Mouse (Mus musculus) right cerebral cortex, postnatal 14 days (tissue): ENCODE measurements around the gene Tmem131l.

Experiments
- DNase-seq: peaks from one replicate; pipeline ENCODE4 v3.0.0; 2022

Gene Tmem131l

GRCm38 (mm10) chr3:84041739-84042138, 1.8 kb upstream of the Tmem131l start:
- DNase-seq, result no peak

DNA sequence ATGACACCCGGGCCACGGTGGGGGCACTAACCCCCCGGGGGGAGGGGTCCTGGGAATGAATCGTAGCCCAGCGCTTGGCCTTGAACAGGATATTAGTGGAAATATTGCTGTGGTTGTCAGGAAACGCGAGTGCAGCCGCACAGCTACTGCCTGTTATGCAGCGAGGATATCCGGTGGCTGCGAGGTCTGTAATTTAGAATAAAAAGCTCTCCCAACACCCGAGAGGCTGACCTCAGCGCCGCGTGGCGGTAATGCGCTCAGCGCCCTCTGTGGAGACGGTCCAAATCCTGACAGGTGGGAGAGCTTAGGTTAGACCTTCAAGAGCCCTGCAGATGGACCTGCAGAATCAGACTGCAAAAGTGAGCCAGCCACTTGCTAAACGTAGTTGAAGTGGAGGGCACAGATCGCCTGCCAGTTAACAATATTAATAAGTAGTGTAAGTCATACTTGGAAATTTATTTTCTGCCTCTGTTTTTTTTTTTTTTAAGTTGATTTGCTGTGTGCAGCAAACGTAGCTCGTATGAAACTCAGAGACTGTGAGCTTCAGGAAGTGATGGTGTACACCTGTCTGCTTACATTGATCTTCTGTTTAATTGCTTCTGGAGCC, 604 bp upstream of the Tmem131l start:
- peak; percentile 31 for DNase-seq

DNA sequence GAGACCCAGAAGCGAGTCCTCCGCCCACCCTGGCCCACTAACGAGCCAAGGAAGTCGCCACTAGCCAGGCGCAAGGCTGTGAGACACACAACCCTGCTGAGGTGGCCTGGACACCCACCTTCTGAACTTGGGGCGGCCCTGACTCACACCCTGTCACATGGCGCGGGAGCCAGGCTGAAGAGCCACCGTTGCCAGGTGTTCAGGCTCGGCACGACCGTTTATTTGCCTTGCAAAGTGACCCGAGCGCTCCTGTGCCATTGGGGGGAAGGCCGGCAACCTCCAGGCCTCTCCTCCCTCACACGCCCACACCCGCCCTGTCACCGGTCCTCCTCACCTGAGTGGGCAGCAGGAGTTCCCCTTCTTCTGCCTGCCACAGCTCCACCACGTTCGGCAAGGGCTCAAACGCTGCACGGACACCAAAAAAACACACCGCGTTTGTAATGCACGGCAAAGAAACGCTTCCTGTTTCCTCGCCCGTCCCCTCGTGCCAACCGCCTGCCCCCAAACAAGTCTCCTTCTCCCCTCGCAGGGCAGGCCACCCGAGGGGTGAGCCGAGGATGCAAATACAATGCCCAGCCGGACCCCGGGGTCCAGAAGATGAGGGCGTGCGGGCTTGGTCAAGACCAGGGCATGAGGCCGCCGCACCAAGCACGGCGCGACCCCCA, 862 bp downstream of the Tmem131l start:
- peak; percentile 26 for DNase-seq

- DNase-seq, result no peak
Observed at GRCm38 (mm10) chr3:84038126-84038525, 1.8 kb downstream of the Tmem131l start.

DNA sequence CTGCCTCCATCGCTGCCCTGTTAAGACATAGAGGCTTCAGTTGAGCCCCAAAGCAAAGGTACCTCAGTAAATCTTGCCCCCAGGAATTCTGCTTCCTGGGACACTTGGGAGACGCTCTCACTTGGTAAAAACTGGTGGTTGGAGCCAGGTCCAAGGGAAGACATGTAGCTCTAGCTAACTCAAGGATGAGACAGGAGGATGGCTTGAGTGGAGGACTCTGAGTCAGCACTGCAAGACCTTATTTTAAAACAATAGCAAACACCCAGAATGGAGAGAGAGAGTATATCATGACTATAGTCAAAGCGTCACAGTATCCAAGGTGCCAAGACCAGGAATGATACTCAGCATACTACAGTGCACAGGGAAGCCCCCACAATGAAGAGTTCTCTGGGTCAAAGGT, 2.4 kb downstream of the Tmem131l start:
- DNase-seq, result no peak

- no peak for DNase-seq
Observed at GRCm38 (mm10) chr3:84036866-84037265, 3.1 kb downstream of the Tmem131l start.

DNA sequence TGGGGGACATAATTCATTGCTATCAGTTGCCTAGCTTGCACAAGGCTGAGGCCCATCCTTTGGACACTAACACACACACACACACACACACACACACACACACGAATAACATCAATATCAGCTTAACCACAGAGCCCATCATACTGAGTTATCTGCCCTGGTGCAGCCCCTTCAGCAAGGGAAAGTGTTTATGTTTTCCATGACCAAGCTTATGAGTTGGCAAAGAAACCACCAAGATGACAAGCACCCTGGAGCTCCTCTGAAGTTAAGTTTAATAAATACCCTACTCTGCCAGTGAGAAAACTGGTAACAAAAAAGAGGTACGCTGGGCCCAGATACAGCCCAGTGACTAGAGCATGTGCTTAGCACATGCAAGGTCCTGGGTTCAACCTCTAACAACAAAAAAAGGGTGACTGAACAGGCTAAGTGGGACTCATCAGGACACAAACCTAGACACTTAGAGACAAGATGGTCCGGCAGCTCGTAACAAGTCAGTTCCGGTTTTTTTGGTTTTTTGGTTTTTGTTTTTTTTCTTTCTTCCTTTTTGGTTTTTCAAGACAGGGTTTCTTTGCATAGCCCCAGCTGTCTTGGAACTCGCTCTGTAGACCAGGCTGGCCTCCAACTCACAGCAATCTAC, 4.1 kb downstream of the Tmem131l start:
- DNase-seq, result no peak

DNA sequence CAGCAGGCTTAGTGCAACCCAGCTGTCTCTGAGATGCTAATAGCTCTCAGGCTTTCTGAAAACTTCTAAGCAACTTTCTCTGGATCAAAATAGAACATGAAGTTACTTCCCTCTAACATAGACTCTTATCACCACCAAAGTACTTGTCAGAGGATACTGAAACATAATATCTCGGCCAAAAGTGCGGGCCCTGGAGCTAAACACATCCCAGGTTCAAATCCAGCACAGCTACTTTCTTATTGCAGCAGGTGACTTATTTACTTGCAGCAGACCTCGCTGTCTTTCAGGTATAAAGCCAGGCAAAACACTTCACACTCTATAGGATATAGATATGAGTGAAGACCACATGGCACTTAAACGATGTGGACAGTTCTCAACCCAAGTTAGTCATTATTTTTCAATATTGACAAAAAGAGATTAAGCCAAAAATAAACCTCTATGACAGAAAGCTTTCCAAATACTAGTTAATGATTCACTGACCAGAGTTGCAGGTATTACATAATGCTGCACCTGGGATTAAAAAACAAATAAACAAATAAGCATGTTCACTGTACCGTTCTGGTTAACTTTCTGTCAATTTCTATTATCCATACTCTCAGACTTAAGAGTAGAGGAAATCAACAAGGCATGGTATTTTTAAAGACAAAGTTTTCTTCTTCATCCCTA, 5.7 kb downstream of the Tmem131l start:
- DNase-seq, result no peak

- no peak for DNase-seq
Observed at GRCm38 (mm10) chr3:84032933-84033730, 6.8 kb downstream of the Tmem131l start.

- DNase-seq, result no peak
Observed at GRCm38 (mm10) chr3:84032419-84032818, 7.6 kb downstream of the Tmem131l start.

DNA sequence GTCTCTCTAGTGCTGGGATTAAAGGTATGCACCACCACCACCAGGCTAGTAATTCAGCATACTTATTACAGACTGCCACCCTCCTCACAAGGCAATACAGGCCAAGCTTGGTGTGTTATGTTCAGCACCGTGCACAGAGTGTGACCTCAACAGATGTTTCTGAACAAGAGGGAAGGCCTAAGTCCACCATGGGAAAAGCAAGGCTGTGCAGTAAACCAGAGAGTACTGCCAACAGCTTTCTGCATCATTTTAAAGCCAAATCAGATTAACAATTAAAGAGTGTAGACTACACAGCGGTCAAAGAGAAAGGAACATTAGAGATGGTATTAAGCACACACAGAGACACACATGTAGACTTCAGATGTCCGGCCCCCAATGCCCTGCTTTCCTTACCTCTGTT, 8.8 kb downstream of the Tmem131l start:
- no peak for DNase-seq

GRCm38 (mm10) chr3:84028968-84029367, 11.0 kb downstream of the Tmem131l start:
- no peak for DNase-seq

- DNase-seq, result no peak
Observed at GRCm38 (mm10) chr3:84027691-84028159, 12.2 kb downstream of the Tmem131l start.

DNA sequence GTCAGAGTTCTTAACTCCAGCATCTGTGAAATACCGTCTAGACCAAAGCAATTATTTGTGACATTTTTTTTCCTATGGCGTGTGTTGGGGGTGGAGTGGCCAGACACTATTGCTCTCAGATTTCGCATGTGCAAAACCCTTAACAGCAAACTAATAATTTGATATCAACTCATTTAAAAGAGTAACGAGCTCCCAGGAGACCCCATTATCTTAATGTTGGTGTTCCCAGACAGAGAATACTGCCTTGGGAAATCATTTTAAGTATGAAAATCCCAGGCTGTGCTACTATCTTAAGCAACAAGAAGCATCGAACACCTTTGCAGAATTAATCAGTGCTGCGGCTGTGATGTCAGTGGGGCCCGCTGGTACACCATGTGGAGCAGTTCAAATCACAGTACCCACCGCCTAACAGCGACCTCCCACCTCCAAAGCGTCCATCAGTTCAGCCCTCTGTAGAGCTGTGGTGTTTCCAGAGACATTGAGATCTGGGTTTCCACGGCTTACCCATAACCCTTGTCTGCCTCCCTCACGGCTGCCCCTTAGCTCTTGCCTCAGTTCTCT, 15.4 kb downstream of the Tmem131l start:
- no peak for DNase-seq

DNA sequence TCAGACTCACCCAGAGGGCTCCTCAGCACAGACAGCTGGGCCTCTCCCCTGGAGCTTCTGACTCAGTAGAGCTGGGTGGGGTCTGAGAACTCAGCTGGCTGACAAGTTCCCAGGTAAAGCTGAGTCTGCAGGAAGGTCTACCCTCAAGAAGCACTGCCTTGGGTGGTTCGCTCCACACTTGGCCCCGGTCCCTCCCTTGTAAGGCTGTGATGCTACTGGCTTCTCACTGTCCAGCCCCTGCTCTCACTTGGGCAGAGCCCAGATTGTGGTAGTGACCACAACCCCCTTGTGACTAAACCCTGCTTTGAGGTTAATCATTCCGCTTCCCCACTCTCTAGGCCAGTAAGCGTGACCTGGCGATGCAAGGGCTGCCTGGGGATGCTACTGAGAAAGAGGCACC, 17.3 kb downstream of the Tmem131l start:
- DNase-seq, result no peak

- no peak for DNase-seq
Observed at GRCm38 (mm10) chr3:84022201-84022584, 17.8 kb downstream of the Tmem131l start.

DNA sequence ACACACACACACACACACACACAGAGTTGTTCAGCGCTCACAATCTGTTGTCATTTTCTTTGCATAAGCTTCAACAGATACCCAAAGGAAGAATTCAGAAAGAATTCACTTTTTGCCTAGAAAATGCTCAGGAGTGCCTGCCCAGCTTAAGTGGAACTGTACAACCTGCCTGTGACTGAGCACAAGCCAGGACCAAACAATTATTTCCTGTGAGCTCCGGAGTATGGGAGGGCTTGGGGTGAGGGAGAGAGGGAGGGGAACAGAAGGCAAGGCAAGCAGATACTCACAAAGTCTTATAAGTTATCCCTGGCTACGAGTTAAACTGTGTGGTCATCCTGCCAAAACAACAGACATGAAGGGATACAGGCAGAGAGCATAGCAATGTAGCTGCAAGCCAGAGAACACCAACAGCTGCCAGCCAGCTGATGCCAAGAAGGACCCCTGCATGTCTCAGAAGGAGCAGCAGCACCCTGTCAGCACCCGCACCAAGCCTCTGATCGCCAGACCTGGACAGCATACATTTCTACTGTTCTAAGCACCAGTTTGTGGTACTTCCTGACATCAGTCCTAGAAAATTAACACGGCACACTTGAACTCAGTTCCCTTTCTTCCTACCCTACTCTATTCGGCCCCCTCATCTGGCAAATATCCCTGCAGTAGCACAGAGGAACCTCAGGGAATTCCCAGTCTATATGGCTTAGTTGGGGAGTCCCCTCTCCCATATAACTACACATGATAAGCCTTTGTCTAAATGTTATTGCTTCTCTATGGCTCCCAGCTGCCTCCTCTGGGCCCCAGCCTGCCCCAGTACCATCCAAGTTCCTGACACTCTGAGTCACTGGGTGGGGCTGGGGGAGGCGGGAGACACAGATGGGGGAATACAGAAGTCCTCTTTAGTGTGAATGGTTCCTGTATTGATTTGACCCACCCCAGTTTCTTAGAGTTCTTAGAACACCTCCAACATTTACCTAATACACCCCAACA, 18.5 kb downstream of the Tmem131l start:
- no peak for DNase-seq

GRCm38 (mm10) chr3:84020528-84020927, 19.4 kb downstream of the Tmem131l start:
- no peak for DNase-seq

GRCm38 (mm10) chr3:84015484-84016016, 24.4 kb downstream of the Tmem131l start:
- DNase-seq, result no peak

DNA sequence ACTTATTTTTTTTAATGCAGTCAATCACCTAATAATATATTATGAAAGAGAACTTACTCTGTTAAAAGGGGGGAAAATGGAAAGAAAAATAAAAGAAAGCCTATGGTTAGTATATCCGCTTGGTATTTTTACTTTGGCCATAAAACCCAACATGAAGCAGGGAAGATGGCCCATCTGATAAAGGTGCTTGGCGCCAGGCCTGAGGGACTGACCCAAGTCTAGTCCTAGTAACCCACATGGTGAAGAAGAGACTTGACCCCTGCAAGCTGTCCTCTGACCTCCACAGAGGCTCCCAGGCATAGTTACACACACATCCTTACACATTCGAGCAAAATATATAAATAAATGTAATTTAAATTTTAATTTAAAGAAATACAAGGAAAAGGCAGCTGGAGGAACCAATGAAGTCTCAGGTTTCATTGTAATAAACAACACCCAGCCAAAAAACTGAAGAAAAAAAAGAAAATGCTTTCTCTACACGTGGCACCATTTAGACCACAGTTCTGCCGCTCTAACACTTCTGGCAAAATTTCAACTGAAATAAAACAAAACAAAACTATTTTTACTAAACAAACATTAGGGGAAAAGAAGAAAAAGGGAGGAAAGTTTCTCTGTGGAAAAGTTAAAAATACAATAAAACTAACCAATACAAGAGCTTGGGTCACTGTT, 28.8 kb downstream of the Tmem131l start:
- no peak for DNase-seq
